Mouse (Mus musculus) erythroblast, adult 5-6 weeks (primary cell): ENCODE results near the gene Gm28919. TPM values are rescaled to one million over a fixed set of nuclear protein-coding genes. Genes with fewer than 3 reads are reported as not detected.
"Not testable (repeated sequence)": the region's sequence is repeated elsewhere in the genome, so short reads cannot be mapped to it uniquely, and the experiment has no call there.

Experiments used
- ATAC-seq: replicated peaks from 2 replicates; pipeline ENCODE4 v1.8.0; 2016; ENCODE audit warnings: moderate number of reproducible peaks, mild to moderate bottlenecking, moderate TSS enrichment, inconsistent platforms; ENCODE audit not compliant: poor library complexity, low FRiP score, severe bottlenecking
- total RNA-seq, 2 experiments: library from RNA; stranded (forward) in 1 of 2; stranded (reverse) in 1 of 2; fragments of 150-400 nt in 1 of 2; fragments of 200-764, 138-1000 nt in 1 of 2; gene quantifications; 2 replicates each; pipeline versions ENCODE4 v1.2.3 to v1.2.4; 2015 to 2017; ENCODE audit warnings: low replicate concordance in 2 of 2

Gm28919 gene
- total RNA-seq (2015; ENCODE audit: low replicate concordance): not detected in 2 replicates
- total RNA-seq (2017; ENCODE audit: low replicate concordance): not detected in 2 replicates

DNA sequence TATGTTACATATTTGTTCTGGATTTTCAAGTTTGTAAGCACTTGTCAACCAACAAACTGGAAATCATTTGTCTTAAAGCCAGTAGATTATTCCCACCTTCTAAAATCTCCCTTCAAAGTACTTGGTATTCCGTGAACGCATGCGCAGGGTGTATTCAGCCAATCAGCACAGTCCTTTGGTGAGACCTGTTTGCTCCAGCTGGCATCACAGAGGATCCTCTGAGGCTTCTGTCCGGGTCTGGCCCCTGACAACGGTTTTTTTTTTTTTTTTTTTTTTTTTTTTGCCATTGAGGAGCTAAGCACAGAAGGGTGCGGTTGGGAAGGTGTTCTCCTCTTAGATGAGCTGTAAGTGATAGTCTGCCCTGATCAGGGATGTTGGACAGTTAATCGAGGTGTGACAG, at the start of gene Gm28919:
Gene Gm28919, plus strand, starts transcription at position 301 of the 400 bp plus-strand sequence.
- not testable (repeated sequence) for ATAC-seq

Other genes with a start within 250 kb of the Gm28919 start
- gene Gm21719, start 99.3 kb downstream of the Gm28919 start, total RNA-seq (2015; ENCODE audit: low replicate concordance): not detected in 2 replicates
- gene Gm21719, start 99.3 kb downstream of the Gm28919 start, total RNA-seq (2017; ENCODE audit: low replicate concordance): not detected in 2 replicates